Mouse (Mus musculus) heart, embryonic 15.5 days (tissue): ENCODE measurements at regions not wholly inside any gene's neighbourhood (a gene's known extent, or its start where the extent isn't known, plus 50 kb on each side); places are given as distances from the start of the nearest gene placed in this dataset.

ENCODE experiments used
- ATAC-seq: fragments of 200-750 bp; cut with Nextera tagmentation; replicated peaks from 2 replicates; pipeline ENCODE4 v1.8.0; 2017; ENCODE audit warnings: low read depth, moderate TSS enrichment; ENCODE audit not compliant: insufficient number of reproducible peaks, insufficient read depth, low FRiP score
- H3K27ac ChIP-seq: fragments of 300-500 bp; sonication (generic); 2 replicates; pipeline ENCODE4 v1.5.1; 2015; ENCODE audit warnings: mild to moderate bottlenecking, inconsistent platforms
- H3K27me3 ChIP-seq: fragments of 300-500 bp; sonication (generic); 2 replicates; pipeline ENCODE4 v1.6.1; 2015; ENCODE audit warnings: inconsistent platforms
- H3K36me3 ChIP-seq: fragments of 300-500 bp; sonication (generic); 2 replicates; pipeline ENCODE4 v1.6.1; 2015; ENCODE audit warnings: mild to moderate bottlenecking, inconsistent platforms
- H3K4me1 ChIP-seq: fragments of 300-500 bp; sonication (generic); replicated peaks from 2 replicates; pipeline ENCODE4 v1.6.1; 2015; ENCODE audit warnings: inconsistent platforms
- H3K4me2 ChIP-seq: fragments of 300-500 bp; sonication (generic); 2 replicates; pipeline ENCODE4 v1.6.1; 2015; ENCODE audit warnings: inconsistent platforms, mild to moderate bottlenecking, moderate library complexity
- H3K4me3 ChIP-seq: fragments of 300-500 bp; sonication (generic); 2 replicates; pipeline ENCODE4 v1.5.1; 2015; ENCODE audit warnings: mild to moderate bottlenecking, inconsistent platforms
- H3K9ac ChIP-seq: fragments of 300-500 bp; sonication (generic); 2 replicates; pipeline ENCODE4 v1.6.1; 2015; ENCODE audit warnings: mild to moderate bottlenecking, inconsistent platforms
- H3K9me3 ChIP-seq: fragments of 300-500 bp; sonication (generic); replicated peaks from 2 replicates; pipeline ENCODE4 v1.6.1; 2016; ENCODE audit warnings: inconsistent platforms
- WGBS: fragments of 180-500 bp; shearing (Covaris S2); methylation state at CpG from one replicate; pipeline ENCODE4 v1.1.7; 2015; ENCODE audit warnings: mixed read lengths; 5-methylcytosine and 5-hydroxymethylcytosine counted together

DNA sequence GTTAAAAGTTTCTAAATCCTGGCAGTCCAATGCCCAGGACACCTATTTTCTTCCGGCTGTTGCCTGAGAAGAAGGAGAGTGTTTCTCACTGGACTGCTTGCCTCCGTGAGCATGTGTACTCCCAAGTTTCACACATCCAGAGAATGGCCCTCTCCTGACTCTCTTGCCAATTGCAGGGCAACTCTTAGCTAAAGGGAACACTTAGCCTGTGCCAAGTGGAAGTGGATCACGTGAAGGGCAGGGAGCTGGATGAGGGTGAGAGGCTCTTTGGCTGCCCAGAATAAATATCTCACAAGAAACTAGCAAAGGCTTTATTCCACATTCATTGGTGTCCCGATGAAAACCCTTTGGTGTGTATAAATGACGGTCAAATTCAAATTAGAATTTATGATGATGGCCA, 164.1 kb downstream of the Mid1ip1 start:
- Histone ChIP-seq H3K27me3 (no peaks in the 10 kb centered on the region), H3K4me3 (no peak overlapping the region), H3K4me2 (no peak overlapping the region), H3K9me3 (no peaks in the 10 kb centered on the region), H3K27ac (no peak overlapping the region), H3K9ac (no peak overlapping the region), H3K36me3 (no peaks in the 10 kb centered on the region), H3K4me1 (no peaks in the 10 kb centered on the region)
- 74% methylated on average over 5 of the region's 5 CpGs for WGBS
- ATAC-seq, result no peak

DNA sequence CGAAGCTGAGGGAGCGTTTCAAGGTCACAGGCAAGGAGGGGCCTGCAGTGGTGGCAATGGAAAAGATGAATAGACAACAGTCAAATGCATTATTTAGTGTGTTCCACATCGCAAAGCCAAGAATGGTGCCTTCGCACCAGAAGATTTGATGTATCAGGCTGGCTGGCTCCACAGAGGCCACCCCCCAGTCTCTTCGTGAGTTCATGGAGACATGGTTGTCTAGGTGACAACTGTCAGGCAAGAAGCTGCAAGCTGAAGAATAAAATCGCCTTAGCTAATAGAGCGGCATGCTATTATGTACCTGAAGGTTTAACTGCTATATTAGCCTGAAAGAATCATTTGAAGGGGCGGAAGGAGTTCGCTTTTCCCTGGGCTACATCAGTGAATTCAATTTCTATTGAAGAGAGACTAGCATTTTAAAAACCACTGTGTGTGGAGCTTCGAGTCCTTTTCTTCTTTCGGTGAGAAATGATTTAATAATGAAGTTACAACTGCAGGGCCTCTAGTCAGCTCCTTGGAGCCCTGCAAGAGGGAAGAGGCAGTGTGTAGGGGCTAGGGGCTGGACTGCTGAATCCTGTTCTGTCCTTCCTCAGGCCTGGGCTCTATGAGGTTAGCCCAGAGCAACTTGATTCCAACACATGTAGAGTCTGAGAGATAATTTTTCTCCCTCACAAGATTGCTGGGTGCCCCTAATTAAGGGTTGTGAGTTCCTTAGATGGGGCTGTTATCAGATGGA, 169.1 kb downstream of the Mid1ip1 start:
- Histone ChIP-seq H3K27ac (no peak overlapping the region), H3K9ac (no peak overlapping the region), H3K4me3 (no peak overlapping the region), H3K4me2 (no peak overlapping the region), H3K9me3 (no peaks in the 10 kb centered on the region), H3K36me3 (no peaks in the 10 kb centered on the region), H3K4me1 (no peaks in the 10 kb centered on the region), H3K27me3 (no peaks in the 10 kb centered on the region)
- no peak for ATAC-seq
- 73% methylated on average over 11 of the region's 11 CpGs for WGBS

DNA sequence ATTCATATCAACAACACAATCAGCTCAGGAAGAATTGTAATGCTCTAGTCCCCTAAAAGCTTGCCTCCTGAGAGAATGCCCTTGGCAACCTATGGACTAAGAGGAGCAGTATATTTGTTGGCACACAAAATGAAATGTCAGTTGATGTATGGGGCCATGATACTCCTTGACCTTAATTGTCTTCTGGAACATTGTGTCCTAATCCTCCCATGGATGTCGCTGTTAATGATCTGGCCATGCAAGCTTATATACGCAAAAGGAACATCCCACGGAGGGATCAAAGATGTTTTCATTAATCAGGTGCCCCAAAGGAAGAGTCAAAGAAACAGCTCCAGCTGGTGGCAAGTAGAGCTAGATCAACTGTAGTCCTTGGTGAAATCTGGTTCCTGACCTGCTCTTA, 178.0 kb downstream of the Mid1ip1 start:
- Histone ChIP-seq H3K9ac (no peak overlapping the region), H3K27me3 (no peaks in the 10 kb centered on the region), H3K4me1 (no peaks in the 10 kb centered on the region), H3K27ac (no peak overlapping the region), H3K9me3 (no peaks in the 10 kb centered on the region), H3K36me3 (no peaks in the 10 kb centered on the region), H3K4me2 (no peak overlapping the region), H3K4me3 (no peak overlapping the region)
- ATAC-seq, result no peak
- WGBS, result 84% methylated on average over 3 of the region's 3 CpGs

GRCm38 (mm10) chrX:10896193-10896955, 181.6 kb downstream of the Mid1ip1 start:
- no peak for ATAC-seq
- Histone ChIP-seq H3K4me3 (no peak overlapping the region), H3K27me3 (no peaks in the 10 kb centered on the region)

DNA sequence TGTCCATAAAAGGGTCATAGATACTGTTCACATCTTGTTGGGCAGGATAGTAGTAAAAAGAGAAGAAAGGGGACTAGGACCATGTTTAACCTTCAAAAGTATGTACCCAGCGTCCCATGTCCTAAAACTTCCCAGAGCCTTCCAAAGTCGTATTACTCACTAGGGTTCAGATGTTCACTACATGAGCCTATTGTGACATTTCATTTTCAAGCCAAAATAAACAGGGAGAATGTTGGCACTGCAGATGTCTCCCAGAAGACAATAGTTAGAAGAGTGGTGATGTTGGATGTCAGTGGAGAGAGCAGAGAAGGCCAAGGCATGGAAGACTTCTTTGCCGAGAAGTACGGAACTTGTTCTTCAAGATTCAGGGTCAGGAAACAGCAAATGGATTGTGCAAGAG, 187.9 kb downstream of the Mid1ip1 start:
- H3K27me3 ChIP-seq, result no peaks in the 10 kb centered on the region
- no peak for ATAC-seq
- no peak overlapping the region for H3K4me3 ChIP-seq
- 69% methylated on average over 4 of the region's 4 CpGs for WGBS
- H3K9me3 ChIP-seq, result no peaks in the 10 kb centered on the region
- no peak overlapping the region for H3K4me2 ChIP-seq
- no peak overlapping the region for H3K9ac ChIP-seq
- no peaks in the 10 kb centered on the region for H3K4me1 ChIP-seq
- H3K36me3 ChIP-seq, result no peaks in the 10 kb centered on the region
- H3K27ac ChIP-seq, result no peak overlapping the region

More at GRCm38 (mm10) chrX:10896193-10896955, 181.6 kb downstream of the Mid1ip1 start:
- H3K27ac ChIP-seq, result no peak overlapping the region
- H3K9me3 ChIP-seq, result no peaks in the 10 kb centered on the region
- H3K4me1 ChIP-seq, result no peaks in the 10 kb centered on the region
- no peak overlapping the region for H3K4me2 ChIP-seq
- no peak overlapping the region for H3K9ac ChIP-seq
- WGBS, result 70% methylated on average over 5 of the region's 5 CpGs
- H3K36me3 ChIP-seq, result no peaks in the 10 kb centered on the region

GRCm38 (mm10) chrX:10904072-10904471, 189.3 kb downstream of the Mid1ip1 start:
- WGBS, result 72% methylated on average over 6 of the region's 6 CpGs
- Histone ChIP-seq H3K36me3 (no peaks in the 10 kb centered on the region), H3K27me3 (no peaks in the 10 kb centered on the region), H3K4me1 (no peaks in the 10 kb centered on the region), H3K4me2 (no peak overlapping the region), H3K9ac (no peak overlapping the region), H3K9me3 (no peaks in the 10 kb centered on the region), H3K4me3 (no peak overlapping the region), H3K27ac (no peak overlapping the region)
- no peak for ATAC-seq

DNA sequence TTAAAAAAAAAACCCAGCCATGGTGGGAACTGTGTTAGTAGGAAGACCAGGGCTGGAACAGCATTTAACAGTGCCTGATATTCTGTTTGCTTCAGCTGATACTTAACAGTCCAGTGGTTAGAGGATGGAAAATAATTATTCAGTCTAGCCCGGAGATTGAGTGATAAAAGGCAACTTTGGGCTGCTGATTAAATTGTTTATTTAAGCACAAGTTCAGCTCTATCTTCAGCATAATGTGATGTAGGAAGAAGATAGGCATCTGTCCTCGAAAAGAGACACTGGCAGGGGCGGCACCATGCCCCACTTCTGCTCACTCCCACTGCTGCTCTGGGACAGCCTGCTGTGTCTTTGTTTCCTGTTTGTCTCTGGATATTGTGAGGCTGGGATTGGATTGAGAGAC, 190.1 kb downstream of the Mid1ip1 start:
- no peaks in the 10 kb centered on the region for H3K4me1 ChIP-seq
- H3K27me3 ChIP-seq, result no peaks in the 10 kb centered on the region
- H3K36me3 ChIP-seq, result no peaks in the 10 kb centered on the region
- ATAC-seq, result no peak
- no peak overlapping the region for H3K9ac ChIP-seq
- H3K9me3 ChIP-seq, result no peaks in the 10 kb centered on the region
- H3K4me3 ChIP-seq, result no peak overlapping the region
- no peak overlapping the region for H3K4me2 ChIP-seq
- H3K27ac ChIP-seq, result no peak overlapping the region
- WGBS, result 56% methylated on average over 3 of the region's 3 CpGs

DNA sequence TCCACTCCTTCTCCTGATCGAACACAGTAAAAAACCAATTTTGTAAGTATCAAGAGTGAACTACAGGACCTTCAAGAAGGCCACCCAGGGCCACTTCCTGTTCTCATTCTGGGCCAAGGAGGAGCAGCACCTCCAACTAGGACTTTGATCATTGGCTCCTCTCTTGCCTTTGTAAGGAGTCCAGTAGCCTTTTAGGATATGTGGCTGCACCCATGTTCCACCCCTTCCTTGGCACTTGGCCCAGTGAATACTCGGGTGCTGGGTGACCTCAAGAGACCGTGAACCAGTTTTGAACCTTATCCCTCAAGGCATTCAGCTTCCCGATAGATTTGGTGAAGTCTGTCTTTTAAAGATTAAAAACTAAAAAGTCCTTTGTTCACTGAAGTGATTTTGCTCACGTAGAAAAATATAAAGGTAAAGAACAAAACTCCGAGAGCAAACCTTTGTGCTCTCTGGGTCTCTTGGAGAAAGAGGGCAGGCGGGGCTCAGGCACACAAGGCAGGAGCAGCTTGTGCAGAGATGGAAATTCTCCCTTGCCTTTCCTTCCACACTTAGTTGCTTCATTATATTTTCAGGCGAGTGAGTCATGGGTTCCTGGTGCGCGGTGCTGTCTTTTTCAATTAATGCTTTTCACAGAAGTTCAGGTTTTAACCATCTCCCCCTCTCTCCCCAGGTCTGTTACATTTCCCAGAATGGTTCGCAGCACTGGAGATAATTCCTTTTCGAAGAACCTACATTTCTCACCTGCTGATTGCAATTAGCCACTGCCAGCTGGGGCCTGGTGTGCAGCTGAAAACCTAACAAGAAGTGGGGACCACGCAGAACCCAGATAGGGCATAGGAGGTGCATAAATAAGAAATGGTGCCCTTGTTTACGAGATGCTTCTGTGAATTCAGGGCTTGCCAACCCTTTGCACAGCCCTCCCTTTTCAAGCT, 196.6 kb downstream of the Mid1ip1 start:
- H3K9me3 ChIP-seq, result no peaks in the 10 kb centered on the region
- H3K4me2 ChIP-seq, result no peak overlapping the region
- H3K4me3 ChIP-seq, result no peak overlapping the region
- H3K27ac ChIP-seq, result no peak overlapping the region
- H3K27me3 ChIP-seq, result no peaks in the 10 kb centered on the region
- H3K9ac ChIP-seq, result no peak overlapping the region
- no peaks in the 10 kb centered on the region for H3K4me1 ChIP-seq
- H3K36me3 ChIP-seq, result no peaks in the 10 kb centered on the region
- 81% methylated on average over 14 of the region's 14 CpGs for WGBS
- ATAC-seq, result no peak
